Mouse (Mus musculus) intestine, embryonic 16.5 days (tissue): Measurements from ENCODE around the gene Yap1. TPM values are rescaled to one million over a fixed set of nuclear protein-coding genes. Genes with fewer than 3 reads are reported as not detected.

Experiments
- ATAC-seq: fragments of 200-750 bp; cut with Nextera tagmentation; 2 replicates; pipeline ENCODE4 v1.8.0; 2017; ENCODE audit warnings: moderate TSS enrichment, moderate library complexity
- H3K27ac ChIP-seq: fragments of 300-500 bp; sonication (generic); 2 replicates; pipeline ENCODE4 v1.5.1; 2014; ENCODE audit warnings: mild to moderate bottlenecking, low read length
- H3K27me3 ChIP-seq: fragments of 300-500 bp; sonication (generic); replicated peaks from 2 replicates; pipeline ENCODE4 v1.6.1; 2014; ENCODE audit warnings: low read length, control low read depth, mixed read lengths; ENCODE audit not compliant: control insufficient read depth, insufficient read depth
- H3K36me3 ChIP-seq: fragments of 300-500 bp; sonication (generic); 2 replicates; pipeline ENCODE4 v1.6.1; 2014; ENCODE audit warnings: low read length, control low read depth; ENCODE audit not compliant: control insufficient read depth, insufficient read depth
- H3K4me1 ChIP-seq: fragments of 300-500 bp; sonication (generic); 2 replicates; pipeline ENCODE4 v1.6.1; 2014; ENCODE audit warnings: low read length, control low read depth, mixed read lengths; ENCODE audit not compliant: control insufficient read depth, insufficient read depth
- H3K4me2 ChIP-seq: fragments of 300-500 bp; sonication (generic); 2 replicates; pipeline ENCODE4 v1.6.1; 2014; ENCODE audit warnings: low read depth, low read length, control low read depth
- H3K4me3 ChIP-seq: fragments of 300-500 bp; sonication (generic); 2 replicates; pipeline ENCODE4 v1.5.1; 2014; ENCODE audit warnings: mild to moderate bottlenecking, low read length
- H3K9ac ChIP-seq: fragments of 300-500 bp; sonication (generic); 2 replicates; pipeline ENCODE4 v1.6.1; 2014; ENCODE audit warnings: low read depth, low read length
- H3K9me3 ChIP-seq: fragments of 300-500 bp; sonication (generic); 2 replicates; pipeline ENCODE4 v1.6.1; 2016; ENCODE audit warnings: low read length, control low read depth; ENCODE audit not compliant: control insufficient read depth
- WGBS: fragments of 180-500 bp; shearing (Covaris S2); extraction: QIAGEN DNeasy Blood & Tissue Kit; methylation state at CpG from one replicate; pipeline ENCODE4 v1.1.7; 2014; 5-methylcytosine and 5-hydroxymethylcytosine counted together
- polyA plus RNA-seq: library from polyadenylated mRNA; unstranded; fragments of >200 nt; fragmentation: Nextera tagmentation; extraction: Ambion mirVana; gene quantifications from 2 replicates; pipeline ENCODE4 v1.2.1, GENCODE M21; 2015

The Yap1 gene
- polyA plus RNA-seq, 1 experiment from 2014 or later: 13.2 TPM

DNA sequence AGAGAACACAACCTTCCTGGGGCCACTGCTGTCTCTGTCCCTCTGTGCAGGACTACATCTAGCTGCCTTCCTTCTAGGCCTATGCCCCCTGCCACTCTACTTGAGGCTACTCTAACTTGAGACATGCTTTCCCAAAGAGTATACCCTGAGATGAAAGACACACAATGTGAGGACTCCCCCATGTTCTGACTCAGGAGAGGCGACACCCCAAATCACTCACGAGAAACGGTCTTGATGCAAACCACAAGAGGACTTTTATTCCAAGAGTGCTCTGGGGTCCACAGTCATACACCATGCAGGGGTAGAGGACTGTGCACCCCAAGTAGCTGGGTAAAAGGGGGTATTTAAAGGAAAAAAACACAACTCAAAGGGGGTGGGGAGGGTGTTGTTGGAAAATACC lies 120.0 kb downstream of the Yap1 start:
- Histone ChIP-seq H3K9ac (no peak overlapping the region), H3K4me2 (no peak overlapping the region), H3K27me3 (no peaks in the 10 kb centered on the region), H3K9me3 (peaks cover 9% of the 10 kb centered on the region; the same call in 1 of the 2 replicates), H3K36me3 (no peaks in the 10 kb centered on the region), H3K27ac (no peak overlapping the region), H3K4me3 (no peak overlapping the region), H3K4me1 (no peaks in the 10 kb centered on the region)
- ATAC-seq: no peak
- WGBS: 97% methylated on average over 3 of the region's 3 CpGs

DNA sequence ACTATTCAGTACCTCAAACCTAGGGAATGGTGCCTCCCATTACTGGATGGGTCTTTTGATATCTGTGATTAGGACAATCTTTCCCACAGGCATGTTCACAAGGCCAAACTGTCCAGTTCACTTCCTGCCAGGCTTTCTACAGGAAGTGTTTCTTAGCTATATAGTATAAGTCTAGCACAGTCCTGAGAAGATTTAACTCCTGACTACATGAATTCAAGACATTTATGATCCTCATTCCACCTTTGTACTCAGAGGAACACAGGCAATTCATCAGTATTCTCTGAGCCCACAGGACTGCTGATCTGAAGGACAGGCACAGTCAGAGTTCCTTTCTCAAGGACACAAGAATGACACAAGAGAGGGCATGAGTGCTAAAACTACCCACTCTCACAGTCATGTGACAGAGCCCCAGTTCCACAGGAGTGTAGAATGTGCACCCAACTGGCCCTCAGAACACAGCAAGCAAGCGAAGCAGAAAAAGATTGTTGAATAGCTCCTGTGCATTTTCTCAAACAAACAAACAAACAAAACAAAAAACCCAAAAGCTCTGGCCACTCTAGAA lies 122.0 kb downstream of the Yap1 start:
- ATAC-seq: peak; percentile 23; the same call in 1 of the 2 replicates
- Histone ChIP-seq H3K9ac (no peak overlapping the region), H3K4me1 (no peaks in the 10 kb centered on the region), H3K9me3 (peaks cover 9% of the 10 kb centered on the region; the same call in 1 of the 2 replicates), H3K27me3 (no peaks in the 10 kb centered on the region), H3K4me2 (no peak overlapping the region), H3K36me3 (no peaks in the 10 kb centered on the region), H3K4me3 (no peak overlapping the region), H3K27ac (no peak overlapping the region)
- WGBS: 100% methylated on average over 1 of the region's 1 CpGs

Other genes starting within 250 kb of the Yap1 start
- 61.6 and 62.1 TPM in 2 replicates for gene Tmem123, start 240.6 kb downstream of the Yap1 start, polyA plus RNA-seq
- 26.9 and 27.6 TPM in 2 replicates for gene Birc2, start 167.5 kb downstream of the Yap1 start, polyA plus RNA-seq
- gene Birc3, start 131.4 kb downstream of the Yap1 start, polyA plus RNA-seq: 12.7 and 15.3 TPM in 2 replicates
- 7.4 and 7.7 TPM in 2 replicates for gene Cfap300, start 38.2 kb upstream of the Yap1 start, polyA plus RNA-seq
- gene Cep126, start 129.7 kb upstream of the Yap1 start, polyA plus RNA-seq: 0.81 and 0.94 TPM in 2 replicates